In genomic region chr14:50788157-50788556, GRCm38 (mm10) we compare ENCODE assay signal across 15 mouse cellular contexts. TPM values are rescaled to one million over a fixed set of nuclear protein-coding genes. Genes with fewer than 3 reads are reported as not detected.
A peak's percentile ranks its signal among the peaks of the same experiment; 100 is the strongest.
DNase-seq lines count a peak whose midpoint lies in the region; ATAC-seq and TF ChIP-seq lines count a peak whose summit lies in the region.
"Had no signal": no experiment of that assay in that cellular context is flagged by ENCODE, and none has a peak within 500 bp of the region (broad histone marks: within the 10 kb centered on the region; RNA-seq: fewer than 3 reads in every experiment).

No protein-coding gene starts in this region.

- no peak overlapping the region for H3K4me2 ChIP-seq in kidney, postnatal 0 days (ENCODE audit: low read length)
- H3K4me2 ChIP-seq: forebrain, embryonic 15.5 days; heart, embryonic 11.5 days; hindbrain, embryonic 13.5 days had no signal

- no peak overlapping the region for H3K9ac ChIP-seq in kidney, postnatal 0 days (ENCODE audit: low read depth, low read length)
- H3K9ac ChIP-seq: forebrain, embryonic 15.5 days; hindbrain, embryonic 13.5 days had no signal

- no peak for ATAC-seq in CD4-positive, CD25-positive, alpha-beta regulatory T cell, adult 4 months
- ATAC-seq in kidney, postnatal 0 days (replicated peaks; ENCODE audit: low FRiP score, low read depth) = no peak
- ATAC-seq: forebrain, embryonic 15.5 days had no signal

- H3K36me3 ChIP-seq in kidney, postnatal 0 days (ENCODE audit: insufficient read depth, low read length) = no peaks in the 10 kb centered on the region
- peaks cover 42% of the 10 kb centered on the region for H3K36me3 ChIP-seq in E14TG2a.4 (ENCODE audit: insufficient read depth, low read length)
- H3K36me3 ChIP-seq: forebrain, embryonic 15.5 days; hindbrain, embryonic 13.5 days had no signal

- no peak overlapping the region for H3K4me3 ChIP-seq in kidney, postnatal 0 days (replicated peaks; ENCODE audit: low read depth, low read length)
- H3K4me3 ChIP-seq in E14TG2a.4 (replicated peaks; ENCODE audit: low read length) = no peak overlapping the region
- H3K4me3 ChIP-seq: forebrain, embryonic 15.5 days; hindbrain, embryonic 13.5 days had no signal

- no peak overlapping the region for H3K27ac ChIP-seq in kidney, postnatal 0 days
- H3K27ac ChIP-seq: forebrain, embryonic 15.5 days; hindbrain, embryonic 13.5 days had no signal

- peak; percentile 42 for DNase-seq in CD4-positive, CD25-positive, alpha-beta regulatory T cell, adult 2 months (ENCODE audit: low read depth, low spot score)
- DNase-seq in kidney, postnatal 0 days (ENCODE audit: low spot score) = peak; percentile 67
- DNase-seq in kidney, postnatal 10 days = no peak
- DNase-seq in forelimb bud, embryonic 11.5 days (ENCODE audit: low read depth, low spot score) = peak; percentile 18
- no peak for DNase-seq in left cerebral cortex, adult 8-10 months (ENCODE audit: low spot score in 2 of 2)
- no peak for DNase-seq in kidney, adult 11 months
- DNase-seq: cerebellum, postnatal 36 days; kidney, postnatal 4 days had no signal

- 17% methylated on average over 2 of the region's 2 CpGs for WGBS in kidney, postnatal 0 days

- no peaks in the 10 kb centered on the region for H3K9me3 ChIP-seq in kidney, postnatal 0 days (replicated peaks; ENCODE audit: low read length)
- H3K9me3 ChIP-seq in E14TG2a.4 (ENCODE audit: low read length) = no peaks in the 10 kb centered on the region
- H3K9me3 ChIP-seq: forebrain, embryonic 15.5 days; hindbrain, embryonic 13.5 days had no signal

- no peaks in the 10 kb centered on the region for H3K4me1 ChIP-seq in kidney, postnatal 0 days (replicated peaks; ENCODE audit: insufficient read depth, low read length)
- H3K4me1 ChIP-seq in E14TG2a.4 (replicated peaks; ENCODE audit: low read depth, low read length) = peaks cover 16% of the 10 kb centered on the region

- no peaks in the 10 kb centered on the region for H3K27me3 ChIP-seq in kidney, postnatal 0 days (ENCODE audit: insufficient read depth, low read length)
- H3K27me3 ChIP-seq in E14TG2a.4 (ENCODE audit: insufficient read depth, low read length) = no peaks in the 10 kb centered on the region
- H3K27me3 ChIP-seq: forebrain, embryonic 15.5 days; hindbrain, embryonic 13.5 days had no signal

- peak; percentile 67 for TF ChIP-seq CTCF in kidney, postnatal 0 days (IDR thresholded peaks at IDR 0.05; ENCODE audit: low read depth)
- TF ChIP-seq CTCF in E14TG2a.4 (conservative IDR thresholded peaks at IDR 0.05; ENCODE audit: low read length) = peak; percentile 43

RNA-seq across cellular contexts. Expression of gene Ttc5, which starts 2.8 kb away (rescaled TPM):
- polyA plus RNA-seq in CD4-positive, CD25-positive, alpha-beta regulatory T cell, adult 4 months (2017; shearing (Covaris generic)) = 100 to 1,000 TPM; 119 to 155 TPM
- 58.4 and 65.4 TPM in 2 replicates for polyA plus RNA-seq in kidney, postnatal 0 days (2015; fragmentation: Nextera tagmentation; extraction: Ambion mirVana)
- total RNA-seq in left cerebral cortex, adult 8-10 months (2022) = 10 to 100 TPM; 49.2 to 55.3 (median 52.1) TPM

RNA-seq across cellular contexts. Expression of gene Ccnb1ip1, which starts 19.4 kb away (rescaled TPM):
- polyA plus RNA-seq in CD4-positive, CD25-positive, alpha-beta regulatory T cell, adult 4 months (2017; shearing (Covaris generic)) = not detected
- not detected in 2 replicates for polyA plus RNA-seq in kidney, postnatal 0 days (2015; fragmentation: Nextera tagmentation; extraction: Ambion mirVana)
- total RNA-seq in left cerebral cortex, adult 8-10 months (2022) = under 1 TPM in 2 of 4 experiments, not detected in 2; 0.24 to 0.32 TPM
- total RNA-seq: left cerebral cortex, postnatal 14 days had no signal
- polyA plus RNA-seq: heart, embryonic 11.5 days; hindbrain, embryonic 13.5 days; lung, embryonic 16.5 days had no signal

RNA-seq across cellular contexts. Expression of gene Parp2, which starts 19.5 kb away (rescaled TPM):
- 100 to 1,000 TPM; 116 to 117 TPM for polyA plus RNA-seq in CD4-positive, CD25-positive, alpha-beta regulatory T cell, adult 4 months (2017; shearing (Covaris generic))
- 49.0 and 50.3 TPM in 2 replicates for polyA plus RNA-seq in kidney, postnatal 0 days (2015; fragmentation: Nextera tagmentation; extraction: Ambion mirVana)
- total RNA-seq in left cerebral cortex, adult 8-10 months (2022) = 10 to 100 TPM; 20.9 to 28.0 (median 25.9) TPM

RNA-seq across cellular contexts. Expression of gene Olfr749, which starts 43.3 kb away (rescaled TPM):
- polyA plus RNA-seq in CD4-positive, CD25-positive, alpha-beta regulatory T cell, adult 4 months (2017; shearing (Covaris generic)) = not detected
- not detected in 2 replicates for polyA plus RNA-seq in kidney, postnatal 0 days (2015; fragmentation: Nextera tagmentation; extraction: Ambion mirVana)
- total RNA-seq in left cerebral cortex, adult 8-10 months (2022) = not detected
- total RNA-seq: left cerebral cortex, postnatal 14 days had no signal
- polyA plus RNA-seq: forebrain, embryonic 15.5 days; heart, embryonic 11.5 days; hindbrain, embryonic 13.5 days; lung, embryonic 16.5 days had no signal

Comparison
In these comparisons a context has a peak if more than half of its experiments do, and no peak if none do; other contexts are left out.
1. DNase-seq: peak in CD4-positive, CD25-positive, alpha-beta regulatory T cell, adult 2 months (single experiment), kidney, postnatal 0 days (single experiment) and forelimb bud, embryonic 11.5 days (single experiment); none in kidney, postnatal 10 days (single experiment), left cerebral cortex, adult 8-10 months (0 of 2) and kidney, adult 11 months (single experiment).